Mouse (Mus musculus): ENCODE data around the gene Tgfb2.

Gene Tgfb2

DNA sequence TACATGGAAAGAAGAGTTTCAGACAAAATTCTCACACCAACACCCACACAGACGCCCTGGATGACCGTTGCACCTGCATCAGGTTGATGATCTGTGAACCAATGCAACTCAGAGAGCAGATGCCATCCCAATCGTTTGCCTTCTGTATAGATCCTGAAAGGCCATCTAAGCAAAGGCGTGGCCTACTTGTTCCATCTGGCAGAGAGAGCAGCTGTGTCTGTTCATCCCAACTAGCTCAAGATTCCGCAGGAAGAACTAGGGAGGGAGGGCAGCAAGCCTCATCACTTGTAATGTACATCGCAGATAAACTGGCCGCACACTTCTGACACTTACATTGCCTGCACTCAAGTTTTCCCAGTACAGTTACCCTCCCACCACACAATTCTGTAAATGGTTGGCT is 130.7 kb downstream of the Tgfb2 start:
- DNase-seq, result no peak
